Mouse (Mus musculus) 416B (cell line): ENCODE measurements around the gene Zdhhc22.

Source experiments
- DNase-seq: peaks from one replicate; pipeline ENCODE4 v3.0.0; 2011; ENCODE audit warnings: low read depth

Zdhhc22 gene

GRCm38 (mm10) chr12:86961589-86962344 lies 28.5 kb downstream of the Zdhhc22 start:
- no peak for DNase-seq

DNA sequence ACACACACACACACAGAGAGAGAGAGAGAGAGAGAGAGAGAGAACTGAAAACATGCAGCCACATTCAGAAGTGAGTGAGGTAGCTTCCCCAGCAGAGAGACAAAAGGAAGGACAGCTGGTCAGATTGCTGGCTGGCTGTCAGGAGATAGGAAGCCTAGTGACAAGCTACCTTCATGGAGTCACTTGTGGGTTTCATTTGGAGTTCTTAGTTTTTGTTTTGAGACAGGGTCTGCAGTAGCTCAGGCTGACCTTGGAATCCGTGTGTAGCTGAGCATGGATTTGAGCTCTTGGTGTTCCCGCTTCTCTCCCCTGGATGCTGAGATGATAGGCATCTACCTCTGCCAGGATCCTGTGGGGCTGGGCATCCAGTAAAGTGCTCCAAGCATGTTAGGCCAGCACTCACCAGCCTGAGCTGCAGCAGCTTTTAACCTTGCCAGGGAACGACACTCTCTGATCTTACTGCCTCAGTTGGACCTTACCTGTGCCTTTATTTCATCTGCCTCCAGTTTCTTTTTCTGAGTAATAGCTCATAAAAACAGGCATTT lies 29.4 kb downstream of the Zdhhc22 start:
- no peak for DNase-seq

DNA sequence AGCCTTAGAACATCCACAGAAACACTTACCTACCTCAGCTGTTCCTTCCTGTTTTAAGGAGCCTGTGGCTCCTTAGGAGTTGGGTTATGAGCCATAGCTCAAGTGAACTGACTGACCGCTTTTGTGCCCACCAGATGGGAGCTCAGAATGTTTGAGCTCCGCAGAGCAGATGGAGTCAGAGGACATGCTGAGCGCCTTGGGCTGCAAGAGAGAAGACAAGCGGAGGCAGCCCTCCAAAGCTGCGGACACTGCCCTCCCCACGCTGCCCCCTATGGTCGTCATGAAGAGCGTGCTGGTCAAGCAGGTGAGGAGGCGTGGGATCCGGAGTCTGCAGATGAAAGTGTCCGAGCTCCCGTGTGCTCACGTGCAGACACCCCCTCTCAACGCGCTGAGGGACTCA lies 30.1 kb downstream of the Zdhhc22 start:
- no peak for DNase-seq

DNA sequence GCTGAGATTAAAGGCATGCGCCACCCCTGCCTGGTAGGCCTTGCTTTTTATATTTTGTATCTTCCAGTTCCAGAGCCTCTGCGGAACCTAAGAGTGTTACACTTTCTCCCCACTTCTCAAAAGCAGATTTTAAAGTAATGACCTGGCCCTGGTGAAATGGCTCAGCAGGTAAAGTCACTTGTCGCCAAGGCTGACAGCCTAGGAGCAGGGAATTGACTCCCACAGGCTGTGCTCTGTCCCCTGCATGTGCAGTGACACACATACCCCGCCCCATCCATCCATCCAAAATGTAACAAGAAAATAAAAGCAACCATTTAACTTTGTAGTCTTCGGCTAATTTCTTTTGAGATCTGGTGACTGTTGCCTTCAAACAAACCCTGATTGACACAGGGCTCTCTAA lies 30.6 kb downstream of the Zdhhc22 start:
- no peak for DNase-seq

- DNase-seq = no peak
Observed at GRCm38 (mm10) chr12:86958558-86958957, 31.7 kb downstream of the Zdhhc22 start.

DNA sequence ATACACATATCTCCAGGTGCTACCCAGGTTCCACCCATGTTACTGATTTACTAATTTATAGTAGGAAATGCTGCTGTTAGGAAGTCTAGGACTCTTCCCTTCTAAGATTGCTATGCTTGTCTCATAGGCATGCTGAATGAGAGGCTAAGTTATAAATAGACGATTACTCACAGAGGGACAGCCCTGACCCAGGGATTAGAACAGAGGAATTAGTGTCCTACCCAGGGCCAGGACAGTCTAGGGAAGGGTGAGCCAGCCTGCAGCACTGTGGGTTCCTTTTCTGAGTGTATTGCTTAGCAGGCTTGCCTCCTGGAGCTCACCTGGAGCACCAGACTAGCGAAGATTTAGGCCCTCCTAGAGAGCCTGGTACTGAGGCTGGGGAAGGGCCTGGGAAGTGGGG lies 34.3 kb downstream of the Zdhhc22 start:
- DNase-seq = no peak

DNA sequence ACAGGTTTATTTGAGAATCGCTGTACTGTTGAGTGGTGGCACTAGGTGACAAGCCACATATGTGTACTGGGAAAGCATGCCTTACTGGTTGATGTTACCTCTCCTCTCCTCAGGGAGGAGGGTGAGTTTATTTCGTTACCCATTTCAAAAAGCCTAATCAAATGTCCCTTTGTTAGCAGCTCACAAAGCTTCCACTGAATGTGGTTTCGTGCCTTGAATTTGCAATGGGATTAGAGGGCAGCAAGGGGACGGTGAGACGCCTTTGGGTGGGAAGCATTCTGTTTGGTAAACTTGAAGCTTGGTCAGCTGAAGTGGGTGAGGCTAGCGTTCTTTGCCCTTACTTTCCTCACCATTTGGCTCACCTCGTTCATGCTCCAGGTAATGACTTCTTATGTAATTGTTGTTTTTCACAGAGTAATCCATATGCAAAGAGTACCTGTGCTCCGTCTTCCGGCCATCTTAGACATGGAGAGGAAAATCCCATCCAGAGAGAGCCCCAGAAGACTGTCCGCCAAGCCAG lies 37.8 kb downstream of the Zdhhc22 start:
- DNase-seq = no peak

DNA sequence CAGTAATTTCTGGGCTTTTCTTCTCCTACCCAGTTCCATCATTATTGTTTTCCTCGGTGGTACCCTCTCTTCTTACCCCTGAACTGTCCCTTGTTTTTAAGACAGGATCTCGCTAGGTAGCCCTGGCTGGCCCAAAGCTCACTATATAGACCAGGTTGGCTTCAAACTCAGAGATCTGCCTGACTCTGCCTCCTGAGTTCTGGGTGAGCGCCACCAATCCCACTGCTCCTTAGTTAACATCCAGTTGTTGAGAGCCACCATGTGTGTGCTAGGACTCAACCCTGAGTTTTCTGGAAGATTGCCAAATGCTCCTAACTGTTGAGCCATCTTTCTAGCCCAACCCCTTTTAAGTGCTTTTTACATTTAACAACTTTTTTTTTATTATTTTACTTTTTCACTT lies 39.3 kb downstream of the Zdhhc22 start:
- DNase-seq = peak; percentile 44

GRCm38 (mm10) chr12:86950161-86950960 lies 39.9 kb downstream of the Zdhhc22 start:
- peak; percentile 21 for DNase-seq

- no peak for DNase-seq
Observed at GRCm38 (mm10) chr12:86949501-86949900, 40.7 kb downstream of the Zdhhc22 start.

DNA sequence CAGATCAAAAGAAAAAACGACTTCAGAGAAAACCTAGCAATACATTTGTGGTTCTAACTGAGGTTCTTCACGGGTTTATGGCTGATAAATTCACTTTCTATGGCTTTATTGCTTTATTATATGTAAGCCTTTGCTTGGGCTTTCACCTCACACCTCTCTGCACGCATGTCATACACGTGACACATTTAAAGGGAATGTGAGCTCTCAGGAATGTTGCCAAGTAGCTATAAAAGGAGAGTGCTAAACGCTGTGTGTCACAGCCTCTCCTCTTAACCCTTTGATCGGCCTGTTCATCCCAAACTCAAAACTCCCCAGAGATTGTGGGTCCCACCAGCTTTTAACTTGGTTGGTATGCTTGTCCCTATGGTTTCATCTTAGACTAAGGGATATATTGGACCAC lies 41.6 kb downstream of the Zdhhc22 start:
- peak; percentile 22 for DNase-seq

GRCm38 (mm10) chr12:86947681-86948401 lies 42.4 kb downstream of the Zdhhc22 start:
- DNase-seq = peak; percentile 61

DNA sequence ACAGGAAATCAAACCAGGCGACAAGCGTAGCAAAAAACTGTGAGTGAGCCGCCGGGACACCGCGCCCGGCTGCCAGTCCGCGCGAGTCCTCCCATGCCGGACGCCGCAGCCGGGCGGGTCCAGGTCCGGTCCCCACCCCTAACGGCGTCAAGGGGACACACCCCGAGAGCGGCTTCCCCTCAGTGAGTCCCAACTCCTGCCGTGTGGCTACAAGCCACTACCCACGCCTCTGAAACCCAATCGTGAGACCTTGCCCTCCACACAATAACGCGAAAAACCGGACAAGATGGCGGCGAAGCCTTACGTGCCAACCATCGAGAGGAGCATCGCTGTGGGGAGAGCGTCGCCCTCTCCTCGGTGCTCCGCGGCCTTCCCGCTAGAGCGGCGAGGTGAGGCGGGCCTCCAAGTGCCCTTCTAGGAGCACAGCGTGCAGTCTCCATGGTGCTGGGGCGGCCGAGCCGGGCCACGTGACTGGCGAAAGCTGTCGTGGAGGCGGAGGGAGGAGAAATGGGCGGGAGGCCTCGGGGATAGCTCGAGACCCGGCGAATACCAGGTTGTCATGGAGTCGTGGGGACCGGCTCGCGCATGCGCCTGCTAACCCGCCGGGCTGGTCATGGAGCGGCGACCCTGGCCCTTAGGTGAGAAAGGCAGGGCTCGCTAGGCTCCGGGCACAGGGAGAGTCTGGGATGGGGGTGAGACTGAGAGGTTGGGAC lies 43.2 kb downstream of the Zdhhc22 start, which contains the start of gene Cipc:
Cipc (plus strand) TSS at position 182 of the 713 bp plus-strand sequence.
- DNase-seq = peak; percentile 99

DNA sequence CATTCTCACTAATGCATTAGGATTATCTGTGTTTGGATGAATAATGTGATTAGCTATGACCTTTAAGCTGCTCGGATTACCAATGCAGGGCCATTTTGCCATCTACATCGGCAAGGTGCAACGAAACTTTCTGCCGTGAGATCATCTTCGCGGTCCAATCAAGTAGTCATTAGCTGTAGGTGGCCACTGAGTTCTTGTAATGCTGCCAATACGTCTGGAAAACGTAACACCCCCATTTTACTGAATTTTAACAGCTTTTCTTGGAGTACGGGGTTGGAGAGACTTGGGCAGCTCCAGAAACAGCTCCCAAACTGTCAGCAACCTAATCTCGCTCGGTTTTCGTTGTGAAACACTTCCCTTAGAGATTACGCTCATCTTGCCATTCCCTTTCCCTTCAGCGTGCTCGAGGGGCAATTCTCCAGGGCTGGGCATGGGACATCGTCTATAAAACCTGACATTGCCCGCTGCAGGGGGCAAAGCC lies 43.9 kb downstream of the Zdhhc22 start:
- DNase-seq = peak; percentile 78

GRCm38 (mm10) chr12:86945126-86945525 lies 45.1 kb downstream of the Zdhhc22 start:
- DNase-seq = peak; percentile 91

GRCm38 (mm10) chr12:86943421-86943820 lies 46.8 kb downstream of the Zdhhc22 start:
- no peak for DNase-seq

GRCm38 (mm10) chr12:86941734-86942486 lies 48.3 kb downstream of the Zdhhc22 start:
- no peak for DNase-seq

DNA sequence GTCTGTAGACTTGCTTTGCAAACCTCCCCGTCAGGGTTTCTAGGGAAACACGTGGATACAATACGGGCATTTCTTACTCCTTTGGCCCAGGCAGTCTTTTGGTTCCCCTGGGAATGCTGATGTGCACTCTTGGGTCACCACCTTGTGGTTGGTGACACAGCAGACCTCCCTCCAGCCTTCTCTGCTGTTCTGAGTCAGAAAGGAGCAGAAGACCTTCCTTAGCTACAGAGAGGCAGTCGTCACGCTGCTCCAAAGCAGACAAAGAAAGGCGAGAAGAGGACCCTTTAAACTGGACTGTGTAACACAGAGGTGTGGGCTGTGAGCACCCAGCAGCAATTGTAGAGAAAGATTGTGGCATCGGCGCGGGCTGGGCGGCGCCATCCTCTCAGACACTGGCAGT lies 49.1 kb downstream of the Zdhhc22 start:
- peak; percentile 11 for DNase-seq

- DNase-seq = no peak
Observed at GRCm38 (mm10) chr12:86938571-86938970, 51.7 kb downstream of the Zdhhc22 start.

- DNase-seq = no peak
Observed at GRCm38 (mm10) chr12:86936587-86937343, 53.5 kb downstream of the Zdhhc22 start.
